Mouse (Mus musculus): Measurements from ENCODE around the gene Rmdn3. TPM values are rescaled to one million over a fixed set of nuclear protein-coding genes. Genes with fewer than 3 reads are reported as not detected.

Gene Rmdn3
- polyA plus RNA-seq, 2 experiments: 22.8 to 42.2 TPM

DNA sequence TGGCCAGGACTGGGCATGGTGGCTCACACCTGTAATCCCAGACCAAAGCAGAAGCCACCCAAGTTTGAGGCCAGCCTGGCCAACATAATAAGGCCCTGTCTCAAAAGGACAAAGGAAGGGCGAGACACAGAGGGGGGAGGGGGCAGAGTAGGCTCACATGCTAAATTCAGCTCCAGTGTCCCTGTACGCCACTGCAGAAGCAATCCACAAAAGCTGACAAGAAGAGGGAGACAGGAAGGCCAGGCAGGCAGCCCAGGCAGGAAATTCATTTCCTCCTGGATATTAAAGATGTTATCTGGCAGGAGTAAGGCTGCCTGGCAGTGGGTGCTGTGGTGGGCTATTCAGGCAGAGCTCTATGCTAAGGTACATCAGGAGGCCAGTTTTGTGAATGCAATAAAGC is 4.4 kb upstream of the Rmdn3 start:
- ATAC-seq (ENCODE audit: insufficient read depth): no peak
- H3K9me3 ChIP-seq (ENCODE audit: control insufficient read depth, low read length): no peaks in the 10 kb centered on the region
- H3K27me3 ChIP-seq (ENCODE audit: control insufficient read depth, insufficient read depth, low read length): no peaks in the 10 kb centered on the region
- H3K36me3 ChIP-seq (replicated peaks; ENCODE audit: control insufficient read depth, insufficient read depth, low read depth): no peaks in the 10 kb centered on the region
- no peak overlapping the region for H3K4me3 ChIP-seq (ENCODE audit: insufficient read depth in 1 of 2, low read depth in 2 of 2, low read length in 2 of 2)
- no peak for DNase-seq (ENCODE audit: low read depth in 3 of 3, low spot score in 3 of 3)
- no peak overlapping the region for H3K4me2 ChIP-seq (ENCODE audit: low read depth)
- no peak overlapping the region for H3K9ac ChIP-seq (replicated peaks)
- H3K4me1 ChIP-seq (replicated peaks; ENCODE audit: control insufficient read depth in 2 of 2, insufficient read depth in 2 of 2, low read length in 1 of 2): peaks cover 10 to 12% of the 10 kb centered on the region in 2 experiments
- no peak for TF ChIP-seq EP300 (IDR thresholded peaks at IDR 0.05; ENCODE audit: low read depth)
- no peak for TF ChIP-seq CTCF (IDR thresholded peaks at IDR 0.05; ENCODE audit: low read depth)
- no peak overlapping the region for H3K27ac ChIP-seq
- WGBS (ENCODE audit: insufficient replicate concordance): 47% methylated on average over 2 of the region's 2 CpGs

GRCm38 (mm10) chr2:119157836-119158235 is 1.0 kb upstream of the Rmdn3 start:
- Histone ChIP-seq H3K4me1 (replicated peaks; ENCODE audit: control insufficient read depth in 2 of 2, insufficient read depth in 2 of 2, low read length in 1 of 2) (peaks cover 24 to 26% of the 10 kb centered on the region in 2 experiments), H3K9ac (replicated peaks) (no peak overlapping the region), H3K36me3 (replicated peaks; ENCODE audit: control insufficient read depth, insufficient read depth, low read depth) (peaks cover 16% of the 10 kb centered on the region), H3K4me2 (ENCODE audit: low read depth) (peak overlapping the region; percentile 96), H3K9me3 (ENCODE audit: control insufficient read depth, low read length) (no peaks in the 10 kb centered on the region), H3K27ac (peak overlapping the region; percentile 78; the same call in 1 of the 2 replicates), H3K4me3 (ENCODE audit: insufficient read depth in 1 of 2, low read depth in 2 of 2, low read length in 2 of 2) (no peak overlapping the region; a peak in 1 of 4 replicates), H3K27me3 (ENCODE audit: control insufficient read depth, insufficient read depth, low read length) (no peaks in the 10 kb centered on the region)
- DNase-seq (ENCODE audit: low read depth in 3 of 3, low spot score in 3 of 3) (no peak), ATAC-seq (ENCODE audit: insufficient read depth) (no peak)
- no peak for TF ChIP-seq EP300 (IDR thresholded peaks at IDR 0.05; ENCODE audit: low read depth)
- no peak for TF ChIP-seq CTCF (IDR thresholded peaks at IDR 0.05; ENCODE audit: low read depth)

DNA sequence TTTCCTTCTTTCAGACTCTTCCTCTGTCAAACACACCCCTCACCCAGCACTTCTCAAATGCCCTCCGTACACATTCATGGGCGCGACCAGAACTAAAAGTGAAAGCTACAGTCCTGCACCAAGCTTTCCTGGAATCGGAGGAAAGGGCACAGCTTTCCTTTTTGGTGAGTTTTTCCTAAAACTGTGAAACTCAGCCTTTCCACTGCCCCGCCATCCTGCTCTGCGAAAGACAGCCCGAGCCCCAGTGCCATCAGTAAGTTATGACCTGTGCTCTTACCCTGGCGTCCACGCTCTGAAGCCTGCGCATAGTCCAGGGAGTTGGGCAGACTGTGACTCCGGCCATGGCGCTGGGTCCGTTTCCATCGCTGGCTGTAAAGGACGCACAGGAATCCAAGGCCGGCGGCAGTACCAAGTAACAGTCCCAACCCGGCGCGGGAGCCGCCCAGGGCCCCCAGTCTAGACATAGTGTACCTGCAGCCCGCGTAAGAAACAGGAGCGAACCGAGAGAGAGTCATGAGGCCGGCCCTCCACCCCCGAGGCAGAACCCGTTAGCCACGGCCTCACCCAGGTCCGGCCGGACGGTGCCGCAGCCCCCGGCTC is 653 bp downstream of the Rmdn3 start:
- no peaks in the 10 kb centered on the region for H3K9me3 ChIP-seq (ENCODE audit: control insufficient read depth, low read length)
- peaks cover 32% of the 10 kb centered on the region for H3K36me3 ChIP-seq (replicated peaks; ENCODE audit: control insufficient read depth, insufficient read depth, low read depth)
- H3K27ac ChIP-seq: peak overlapping the region; percentile 97
- peak; percentile 50 for ATAC-seq (ENCODE audit: insufficient read depth)
- H3K4me3 ChIP-seq (ENCODE audit: insufficient read depth in 1 of 2, low read depth in 2 of 2, low read length in 2 of 2): peak overlapping the region; percentile 76 to 100
- peak in 1 of 3 experiments; percentile 40 for DNase-seq (ENCODE audit: low read depth in 3 of 3, low spot score in 3 of 3)
- under 1% methylated on average over 34 of the region's 34 CpGs for WGBS (ENCODE audit: insufficient replicate concordance)
- H3K4me2 ChIP-seq (ENCODE audit: low read depth): peak overlapping the region; percentile 96
- peaks cover 23 to 24% of the 10 kb centered on the region in 2 experiments for H3K4me1 ChIP-seq (replicated peaks; ENCODE audit: control insufficient read depth in 2 of 2, insufficient read depth in 2 of 2, low read length in 1 of 2)
- peak overlapping the region; percentile 98 for H3K9ac ChIP-seq (replicated peaks)
- no peaks in the 10 kb centered on the region for H3K27me3 ChIP-seq (ENCODE audit: control insufficient read depth, insufficient read depth, low read length)
- TF ChIP-seq CTCF (IDR thresholded peaks at IDR 0.05; ENCODE audit: low read depth) (no peak), EP300 (IDR thresholded peaks at IDR 0.05; ENCODE audit: low read depth) (no peak)

DNA sequence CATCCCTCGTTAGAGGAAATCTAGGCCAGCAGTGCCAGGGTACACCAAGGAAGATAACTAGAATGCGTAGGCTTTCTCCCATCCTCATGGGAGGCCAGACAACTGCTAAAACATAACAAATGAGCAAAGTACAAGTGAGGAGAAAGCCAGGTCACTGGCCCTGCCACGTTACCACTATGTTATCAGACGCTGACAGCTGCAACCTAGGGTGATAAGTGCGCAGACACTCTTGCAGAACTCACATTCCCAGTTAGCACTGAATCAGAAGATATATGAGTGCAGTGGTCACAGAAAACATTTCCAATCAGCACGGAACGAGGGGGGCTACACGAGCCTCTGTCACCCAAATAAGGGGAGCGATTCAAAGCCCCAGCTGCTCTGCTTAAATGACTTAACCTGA is 1.4 kb downstream of the Rmdn3 start:
- Histone ChIP-seq H3K4me3 (ENCODE audit: insufficient read depth in 1 of 2, low read depth in 2 of 2, low read length in 2 of 2) (peak overlapping the region; percentile 76 to 100), H3K4me2 (ENCODE audit: low read depth) (peak overlapping the region; percentile 96), H3K27me3 (ENCODE audit: control insufficient read depth, insufficient read depth, low read length) (no peaks in the 10 kb centered on the region), H3K36me3 (replicated peaks; ENCODE audit: control insufficient read depth, insufficient read depth, low read depth) (peaks cover 39% of the 10 kb centered on the region), H3K4me1 (replicated peaks; ENCODE audit: control insufficient read depth in 2 of 2, insufficient read depth in 2 of 2, low read length in 1 of 2) (peaks cover 23 to 24% of the 10 kb centered on the region in 2 experiments), H3K27ac (peak overlapping the region; percentile 97), H3K9ac (replicated peaks) (peak overlapping the region; percentile 98), H3K9me3 (ENCODE audit: control insufficient read depth, low read length) (no peaks in the 10 kb centered on the region)
- DNase-seq (ENCODE audit: low read depth in 3 of 3, low spot score in 3 of 3) (peak; percentile 86 to 90 (median 88)), ATAC-seq (ENCODE audit: insufficient read depth) (peak; percentile 84)
- 11% methylated on average over 9 of the region's 9 CpGs for WGBS (ENCODE audit: insufficient replicate concordance)
- TF ChIP-seq EP300 (IDR thresholded peaks at IDR 0.05; ENCODE audit: low read depth) (peak; percentile 95), CTCF (IDR thresholded peaks at IDR 0.05; ENCODE audit: low read depth) (no peak)

- Histone ChIP-seq H3K9me3 (ENCODE audit: control insufficient read depth, low read length) (no peaks in the 10 kb centered on the region), H3K9ac (replicated peaks) (peak overlapping the region; percentile 98), H3K4me2 (ENCODE audit: low read depth) (peak overlapping the region; percentile 96), H3K36me3 (replicated peaks; ENCODE audit: control insufficient read depth, insufficient read depth, low read depth) (peaks cover 46% of the 10 kb centered on the region), H3K4me3 (ENCODE audit: insufficient read depth in 1 of 2, low read depth in 2 of 2, low read length in 2 of 2) (peak overlapping the region; percentile 55 to 100), H3K27me3 (ENCODE audit: control insufficient read depth, insufficient read depth, low read length) (no peaks in the 10 kb centered on the region), H3K27ac (peak overlapping the region; percentile 97), H3K4me1 (replicated peaks; ENCODE audit: control insufficient read depth in 2 of 2, insufficient read depth in 2 of 2, low read length in 1 of 2) (peaks cover 23 to 24% of the 10 kb centered on the region in 2 experiments)
- 50% methylated on average over 2 of the region's 2 CpGs for WGBS (ENCODE audit: insufficient replicate concordance)
- ATAC-seq (ENCODE audit: insufficient read depth) (peak; percentile 29), DNase-seq (ENCODE audit: low read depth in 3 of 3, low spot score in 3 of 3) (peak in 1 of 3 experiments; percentile 43)
- TF ChIP-seq EP300 (IDR thresholded peaks at IDR 0.05; ENCODE audit: low read depth) (no peak), CTCF (IDR thresholded peaks at IDR 0.05; ENCODE audit: low read depth) (no peak)
Measured at GRCm38 (mm10) chr2:119154683-119155082, 2.2 kb downstream of the Rmdn3 start.
